Mouse (Mus musculus) cerebellum, postnatal 4 days (tissue): ENCODE measurements around the gene Cyp26a1.

Experiments used
- DNase-seq, 2 experiments: peaks; one replicate each; pipeline ENCODE4 v3.0.0; 2022; ENCODE audit warnings: low spot score in 2 of 2, mixed read lengths in 1 of 2

Cyp26a1 gene

DNA sequence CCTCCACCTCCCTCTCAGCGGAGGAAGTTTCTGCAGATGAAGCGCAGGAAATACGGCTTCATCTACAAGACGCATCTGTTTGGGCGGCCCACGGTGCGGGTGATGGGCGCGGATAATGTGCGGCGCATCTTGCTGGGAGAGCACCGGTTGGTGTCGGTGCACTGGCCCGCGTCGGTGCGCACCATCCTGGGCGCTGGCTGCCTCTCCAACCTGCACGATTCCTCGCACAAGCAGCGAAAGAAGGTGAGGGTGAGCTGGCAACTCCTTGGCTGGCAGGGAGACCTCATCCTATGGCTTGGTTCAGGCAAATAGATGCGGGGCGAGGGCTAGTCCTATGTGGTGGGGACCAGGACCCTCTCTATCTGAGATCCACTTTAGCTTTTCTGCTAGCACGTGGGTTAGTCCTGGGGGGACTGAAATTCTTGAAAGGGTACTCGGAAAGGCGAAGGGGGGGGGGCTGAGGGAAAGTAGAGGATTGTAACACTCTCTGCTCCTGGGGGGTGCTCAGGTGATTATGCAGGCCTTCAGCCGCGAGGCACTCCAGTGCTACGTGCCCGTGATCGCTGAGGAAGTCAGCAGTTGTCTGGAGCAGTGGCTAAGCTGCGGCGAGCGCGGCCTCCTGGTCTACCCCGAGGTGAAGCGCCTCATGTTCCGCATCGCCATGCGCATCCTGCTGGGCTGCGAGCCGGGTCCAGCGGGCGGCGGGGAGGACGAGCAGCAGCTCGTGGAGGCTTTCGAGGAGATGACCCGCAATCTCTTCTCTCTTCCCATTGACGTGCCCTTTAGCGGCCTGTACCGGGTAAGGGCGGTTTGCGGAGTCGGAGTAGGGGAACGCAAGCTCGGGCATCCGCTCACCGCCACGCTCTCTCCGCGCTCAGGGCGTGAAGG lies 919 bp downstream of the Cyp26a1 start:
- DNase-seq = no peak

- DNase-seq = no peak
Measured at GRCm38 (mm10) chr19:37699711-37700110, 2.1 kb downstream of the Cyp26a1 start.

DNA sequence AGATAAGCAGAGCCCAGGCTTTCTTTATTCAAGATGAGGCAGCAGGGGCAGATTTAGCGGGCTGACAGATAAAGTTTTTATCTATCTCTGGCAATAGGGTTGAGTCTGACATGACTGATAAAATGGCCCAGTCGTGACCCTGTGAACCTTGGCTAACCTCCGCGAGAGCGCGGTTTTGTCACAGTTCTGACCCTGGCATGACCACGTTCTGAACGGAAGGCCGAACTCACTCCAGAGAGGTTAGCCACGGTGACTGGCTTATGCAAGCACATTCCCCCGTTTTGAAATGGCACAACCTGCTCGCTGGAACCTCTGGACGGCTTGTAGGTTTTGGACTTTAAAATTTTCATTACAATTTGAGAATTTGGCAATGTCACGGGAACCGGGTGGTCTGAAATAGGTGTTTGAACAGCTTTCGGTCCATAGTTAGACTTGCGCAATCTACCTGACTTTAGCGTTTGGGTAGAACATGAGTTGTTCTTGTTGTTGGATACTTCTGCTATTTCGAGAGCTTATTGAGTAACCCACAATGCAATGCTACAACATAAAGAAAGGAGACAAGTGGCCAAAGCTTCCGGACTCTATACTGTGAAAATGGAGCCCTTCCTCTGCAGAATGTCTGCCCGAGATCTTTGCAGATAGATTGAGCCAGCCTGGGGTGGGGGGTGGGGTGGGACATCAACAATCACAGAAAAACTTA lies 4.9 kb downstream of the Cyp26a1 start:
- no peak for DNase-seq

DNA sequence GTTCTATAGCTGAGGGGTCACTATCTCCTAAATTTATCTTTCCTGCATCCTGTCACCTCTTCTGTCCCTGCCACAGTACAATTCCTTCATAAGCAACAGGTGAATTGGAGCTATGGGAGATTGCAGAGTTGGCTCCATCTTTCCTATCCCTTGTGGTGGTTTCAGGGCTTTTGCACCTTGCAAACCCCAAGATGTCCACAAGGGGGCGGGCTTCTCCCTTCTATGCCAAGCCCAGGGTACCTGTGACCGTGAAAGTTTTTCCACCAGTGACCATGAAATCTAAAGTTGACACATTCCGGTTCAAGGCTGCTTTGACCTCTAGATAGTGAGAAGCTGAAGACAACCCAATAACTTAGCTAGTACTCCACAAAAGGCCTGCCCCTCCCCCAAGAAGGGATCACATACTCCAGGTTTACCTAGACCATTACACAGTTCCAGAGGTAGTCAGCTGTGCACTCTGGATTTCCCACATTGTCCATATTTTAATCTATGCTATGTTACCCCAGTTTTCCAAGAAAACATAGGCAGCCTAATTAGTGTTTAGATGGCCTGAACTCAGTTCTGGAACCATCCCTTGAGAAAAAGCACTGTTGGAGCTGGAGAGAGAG lies 6.4 kb downstream of the Cyp26a1 start:
- peak; percentile 67 to 77 for DNase-seq

DNA sequence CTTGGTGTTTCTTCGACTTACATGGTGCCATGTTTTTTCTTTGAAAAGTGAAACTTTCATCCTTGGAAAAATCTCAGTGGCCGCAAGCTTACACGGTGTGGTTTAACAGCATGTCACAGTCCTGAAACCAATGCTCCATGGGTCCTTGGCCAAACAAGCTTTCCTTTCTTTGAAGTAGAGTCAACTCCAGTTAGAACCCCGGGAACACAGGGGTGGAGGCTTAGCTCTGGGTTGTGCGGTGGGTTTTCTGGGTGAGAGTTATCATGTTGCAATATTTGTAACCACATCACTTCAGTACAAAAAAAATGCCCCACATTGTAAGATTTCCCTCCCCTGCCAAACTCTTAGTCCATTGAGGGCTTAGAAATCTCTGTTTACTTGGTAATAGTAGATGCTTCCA lies 8.1 kb downstream of the Cyp26a1 start:
- DNase-seq = no peak

GRCm38 (mm10) chr19:37714681-37715080 lies 17.1 kb downstream of the Cyp26a1 start:
- DNase-seq = no peak

- no peak for DNase-seq
Measured at GRCm38 (mm10) chr19:37715980-37716379, 18.4 kb downstream of the Cyp26a1 start.

DNA sequence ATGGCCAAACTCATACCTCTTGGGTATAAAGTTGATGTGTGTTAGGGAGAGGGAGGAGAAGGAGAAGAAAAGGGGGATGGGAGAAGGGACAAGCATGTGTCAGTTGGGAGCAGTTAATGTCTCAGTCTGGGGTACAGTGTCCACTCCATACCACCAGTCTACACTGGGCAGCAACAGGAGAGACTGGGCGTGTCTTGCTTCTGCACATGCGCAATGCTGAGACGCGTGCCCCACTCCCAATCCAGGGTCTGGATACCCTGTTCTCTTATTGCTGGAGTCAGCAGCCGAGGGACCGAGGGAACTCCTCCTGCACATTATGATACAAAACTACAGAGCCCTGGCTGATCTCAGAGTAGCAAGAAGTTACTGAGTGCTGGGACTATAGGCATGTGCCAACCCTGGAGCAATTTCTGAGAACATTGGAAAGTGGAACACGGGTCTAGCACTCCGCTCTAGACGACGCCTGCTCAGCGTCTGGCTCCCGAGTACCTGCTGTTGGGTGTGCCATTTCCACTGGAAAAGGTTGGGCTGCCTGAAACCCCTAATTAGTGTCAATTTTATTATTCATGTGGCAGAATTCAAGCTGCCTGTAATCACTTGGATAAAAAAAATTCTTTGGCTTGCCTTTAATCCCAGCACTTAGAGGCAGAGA lies 19.1 kb downstream of the Cyp26a1 start:
- DNase-seq = no peak

GRCm38 (mm10) chr19:37719166-37719565 lies 21.6 kb downstream of the Cyp26a1 start:
- DNase-seq = no peak

GRCm38 (mm10) chr19:37724591-37724990 lies 27.0 kb downstream of the Cyp26a1 start:
- no peak for DNase-seq

DNA sequence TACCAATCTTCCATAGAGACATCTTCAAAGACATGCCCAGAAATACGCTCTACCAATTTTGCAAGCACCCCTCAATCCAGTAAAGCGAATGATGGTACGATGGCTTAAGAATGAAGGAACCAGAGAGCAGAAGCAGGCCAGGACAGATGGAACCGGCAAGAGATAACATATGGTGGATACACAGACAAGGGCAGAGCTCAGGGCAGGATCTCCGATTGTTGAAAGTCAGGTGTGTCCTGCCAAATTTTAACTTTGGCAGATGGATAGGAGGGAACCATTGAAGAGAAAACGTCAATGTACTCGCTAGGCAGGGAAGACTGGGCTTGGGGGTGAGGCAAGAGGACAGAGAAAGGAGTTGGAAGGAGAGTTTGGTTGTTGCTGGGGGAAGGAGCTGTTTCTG lies 29.0 kb downstream of the Cyp26a1 start:
- DNase-seq = no peak

DNA sequence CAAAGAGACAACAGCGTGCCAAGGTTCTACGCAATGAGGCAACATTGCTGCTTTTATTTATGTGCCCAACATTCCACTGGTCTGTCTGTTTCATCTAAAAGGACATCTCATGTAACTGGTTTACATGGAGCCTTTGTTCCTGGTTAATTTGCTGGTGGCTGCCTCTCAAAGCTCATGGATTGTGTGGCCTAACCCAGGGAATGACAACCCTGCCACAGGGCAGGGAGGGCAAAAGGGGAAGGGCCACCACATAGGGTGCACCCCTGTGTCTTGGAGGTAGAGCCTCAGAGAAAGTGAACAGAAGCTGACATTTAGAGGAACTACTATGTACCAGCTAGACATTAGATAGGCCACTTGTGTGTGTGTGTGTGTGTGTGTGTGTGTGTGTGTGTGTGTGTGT lies 29.8 kb downstream of the Cyp26a1 start:
- no peak for DNase-seq

DNA sequence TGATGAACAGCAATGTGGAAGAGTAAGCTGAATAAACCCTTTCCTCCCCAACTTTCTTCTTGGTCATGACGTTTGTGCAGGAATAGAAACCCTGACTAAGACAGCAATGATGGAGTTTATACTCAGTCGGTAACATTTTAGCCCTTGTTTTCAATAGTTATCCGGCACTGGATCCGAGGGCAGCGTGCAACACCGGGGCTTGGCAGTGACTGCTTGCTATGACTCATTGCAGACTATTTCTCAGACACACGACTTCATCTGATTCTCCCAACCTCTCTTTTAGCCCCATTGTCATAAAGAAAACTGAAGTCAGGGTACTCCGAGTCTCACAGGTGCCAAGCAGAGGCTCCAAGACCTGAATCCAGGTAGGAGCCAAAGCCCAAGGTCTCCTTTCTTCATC lies 37.8 kb downstream of the Cyp26a1 start:
- DNase-seq = no peak

DNA sequence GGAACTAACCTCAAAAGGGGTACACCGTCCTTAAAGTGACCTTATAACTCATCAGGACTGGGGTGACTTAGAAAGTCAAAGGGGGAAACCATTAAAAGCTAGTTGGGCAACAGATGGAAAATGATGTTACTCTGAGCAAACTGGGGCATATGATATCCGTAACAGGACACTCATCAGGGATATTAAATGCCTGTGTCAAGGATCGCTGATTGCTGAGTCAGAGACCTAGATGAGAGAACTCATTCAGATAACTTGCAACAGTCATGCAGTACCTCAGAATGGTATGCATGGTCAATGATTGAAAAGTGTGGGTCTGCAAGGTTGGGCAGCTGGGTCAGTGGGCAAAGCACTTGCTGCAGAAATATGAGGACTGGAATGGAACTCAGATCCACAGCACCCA lies 41.0 kb downstream of the Cyp26a1 start:
- DNase-seq = no peak

DNA sequence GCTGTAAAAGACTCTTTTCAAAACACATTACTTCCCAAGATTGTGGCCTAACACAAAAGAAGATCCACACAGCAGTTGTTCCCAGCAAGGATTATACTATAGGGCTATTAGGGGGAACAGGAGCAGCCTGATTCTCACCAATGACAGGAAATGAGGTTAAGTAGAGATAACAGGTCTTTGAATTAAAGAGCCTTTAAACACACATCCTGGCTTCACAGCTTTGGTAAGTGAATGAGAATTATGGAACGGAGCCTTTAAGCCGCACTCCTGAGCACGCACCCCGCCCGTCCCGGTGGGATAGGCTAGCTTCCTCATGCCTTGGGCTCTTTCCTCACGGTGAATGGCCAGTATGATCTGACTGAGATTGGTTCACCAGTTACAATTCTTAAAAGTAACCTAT lies 42.4 kb downstream of the Cyp26a1 start:
- DNase-seq = no peak
